Mouse (Mus musculus): ENCODE measurements at regions not wholly inside any gene's neighbourhood (a gene's known extent, or its start where the extent isn't known, plus 50 kb on each side); places are given as distances from the start of the nearest gene placed in this dataset.

DNA sequence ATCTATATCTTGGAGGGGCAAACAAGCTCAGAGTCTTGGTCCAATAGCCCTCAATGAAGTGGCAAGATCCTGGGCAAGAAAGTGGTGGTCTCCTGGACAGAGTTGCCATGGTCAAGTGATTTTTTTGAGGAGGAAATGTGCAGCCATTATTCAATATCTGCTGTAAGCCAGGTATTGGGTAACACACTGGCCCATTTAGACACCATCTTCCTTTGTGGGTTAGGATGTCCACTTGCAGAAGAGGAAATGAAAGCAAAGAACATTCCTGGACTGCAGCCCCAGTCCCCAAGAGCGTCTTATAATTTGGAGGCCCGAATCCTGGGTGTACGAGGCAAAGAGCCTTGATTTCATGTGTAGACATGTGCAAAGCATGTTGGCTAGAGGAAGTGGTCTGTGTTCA, 56.3 kb upstream of the Pitx1 start:
- DNase-seq (ENCODE audit: low read depth): no peak

DNA sequence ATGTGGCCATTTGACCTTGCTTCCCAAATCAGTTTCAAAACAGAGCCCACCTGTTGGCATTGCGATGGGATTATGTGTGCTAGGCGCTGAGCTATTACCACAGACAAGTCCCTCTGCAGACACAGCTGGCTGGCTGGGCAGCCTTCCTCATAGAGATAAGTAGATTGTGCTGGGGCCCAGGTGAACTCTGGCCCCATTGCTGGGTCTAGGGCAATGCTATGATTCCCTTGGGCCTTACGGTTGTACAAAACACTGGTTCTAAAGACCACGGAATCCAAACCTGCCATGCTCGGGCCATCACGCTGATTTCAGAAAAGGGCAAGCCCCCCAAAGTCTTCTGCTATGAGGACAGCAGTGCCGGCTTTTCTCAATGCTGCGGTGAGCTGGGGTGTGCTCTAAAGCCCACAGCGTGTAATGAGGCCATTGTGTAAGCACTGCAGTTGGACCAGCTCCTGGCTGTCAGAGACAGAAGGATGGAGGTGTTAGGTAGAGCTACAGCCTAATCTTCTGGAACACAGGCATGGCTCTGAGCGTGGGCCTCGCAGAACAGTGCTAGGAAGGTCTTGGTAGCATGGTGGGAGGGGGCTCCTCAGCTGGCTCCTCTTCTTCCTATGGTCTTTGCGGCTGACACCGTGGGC, 51.2 kb upstream of the Pitx1 start:
- no peak for DNase-seq (ENCODE audit: low read depth)
